Mouse (Mus musculus) heart, postnatal 14 days (tissue): ENCODE data around the gene Pdss2. TPM values are rescaled to one million over a fixed set of nuclear protein-coding genes. Genes with fewer than 3 reads are reported as not detected.
"Not testable (repeated sequence)": the region's sequence is repeated elsewhere in the genome, so short reads cannot be mapped to it uniquely, and the experiment has no call there.

Experiments used
- DNase-seq, 2 experiments: peaks; one replicate each; pipeline ENCODE4 v3.0.0; 2021 to 2022
- intact Hi-C: fragments of 180-260 bp; cut with DNase I; formaldehyde crosslinking; loops from one replicate; pipeline ENCODE4 v1.15.1; 2025
- total RNA-seq, 2 experiments: library from RNA; stranded (reverse); gene quantifications; 2 replicates each; pipeline ENCODE4 v1.2.3; 2021

Pdss2 gene
- total RNA-seq, 2 experiments from 2014 or later, result 23.7 to 27.3 TPM

- intact Hi-C loops, result no loop called here
- no peak for DNase-seq
These were observed 13.7 kb downstream of the Pdss2 start for GRCm38 (mm10) chr10:43235011-43235410.

DNA sequence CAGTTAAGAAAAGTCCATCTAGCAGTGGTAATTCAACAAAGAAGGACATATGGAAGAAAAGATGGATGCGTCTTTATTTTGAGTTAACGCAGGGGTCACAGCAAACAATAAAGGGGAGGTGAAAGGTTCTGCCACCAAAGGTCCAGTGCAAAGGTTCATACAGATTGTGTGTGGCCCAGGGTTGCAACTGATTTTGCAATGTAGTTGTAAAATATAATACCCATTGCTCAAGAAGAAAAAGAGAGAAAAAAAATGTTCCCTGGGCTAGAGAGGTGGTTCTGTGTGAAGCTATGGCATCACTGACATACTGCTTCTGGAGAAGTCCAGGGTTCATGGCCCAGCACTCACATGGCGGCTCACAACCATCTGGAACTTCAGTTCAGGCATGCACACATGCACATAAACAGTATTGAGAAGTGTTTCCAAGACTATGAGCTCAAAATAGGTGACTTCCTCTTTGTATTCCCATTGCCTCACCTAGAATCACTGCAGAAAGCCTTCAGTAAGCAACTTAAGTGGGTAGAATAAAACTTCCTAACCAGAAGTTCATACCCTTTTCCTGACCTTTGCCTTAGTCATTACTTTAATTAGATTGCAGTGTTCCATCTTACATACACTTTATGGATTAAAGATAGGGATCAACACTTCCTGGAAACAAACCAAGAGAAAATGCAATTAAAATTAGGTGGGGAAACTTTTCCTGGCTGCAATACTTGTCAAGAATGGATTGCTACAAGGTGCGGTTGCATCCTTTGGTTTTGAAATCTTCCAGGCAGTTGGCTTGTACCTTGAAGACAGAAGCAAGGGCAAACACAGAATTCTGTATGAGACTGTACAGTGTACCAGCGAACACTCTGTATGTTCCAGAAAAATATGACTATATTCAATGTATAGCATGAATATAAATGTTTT lies 14.7 kb downstream of the Pdss2 start:
- no peak for DNase-seq
- intact Hi-C loops, result no loop called here

- no peak for DNase-seq
- intact Hi-C loops, result no loop called here
These were observed 20.9 kb downstream of the Pdss2 start for GRCm38 (mm10) chr10:43242215-43242614.

DNA sequence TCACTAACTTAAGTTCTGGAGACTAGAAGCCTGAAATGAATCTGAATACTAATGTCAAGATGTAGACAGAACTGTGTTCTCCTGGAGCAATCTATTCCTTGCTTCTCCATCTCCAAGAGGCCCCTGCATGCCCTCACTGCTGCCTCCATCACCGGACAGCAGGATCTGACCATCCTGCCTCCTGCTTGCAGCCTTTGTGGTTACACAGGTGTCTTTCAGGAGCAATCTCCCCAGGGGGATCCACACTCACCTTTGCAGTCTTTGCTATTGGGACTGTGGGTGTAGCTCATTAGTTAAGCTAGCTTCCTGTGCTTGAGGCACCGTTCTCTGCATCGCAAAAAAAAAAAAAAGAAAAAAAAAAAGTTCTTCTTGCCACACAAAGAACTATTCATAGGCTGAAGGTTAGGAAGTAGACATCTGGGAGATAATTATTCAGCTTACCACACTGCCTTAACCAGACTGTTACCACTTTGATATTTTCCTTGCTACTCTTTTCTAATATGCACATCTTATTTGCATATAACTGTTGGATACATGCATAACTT lies 23.0 kb downstream of the Pdss2 start:
- DNase-seq, result no peak
- intact Hi-C loops, result no loop called here

- no peak for DNase-seq
- intact Hi-C loops, result no loop called here
These were observed 24.3 kb downstream of the Pdss2 start for GRCm38 (mm10) chr10:43245461-43246200.

DNA sequence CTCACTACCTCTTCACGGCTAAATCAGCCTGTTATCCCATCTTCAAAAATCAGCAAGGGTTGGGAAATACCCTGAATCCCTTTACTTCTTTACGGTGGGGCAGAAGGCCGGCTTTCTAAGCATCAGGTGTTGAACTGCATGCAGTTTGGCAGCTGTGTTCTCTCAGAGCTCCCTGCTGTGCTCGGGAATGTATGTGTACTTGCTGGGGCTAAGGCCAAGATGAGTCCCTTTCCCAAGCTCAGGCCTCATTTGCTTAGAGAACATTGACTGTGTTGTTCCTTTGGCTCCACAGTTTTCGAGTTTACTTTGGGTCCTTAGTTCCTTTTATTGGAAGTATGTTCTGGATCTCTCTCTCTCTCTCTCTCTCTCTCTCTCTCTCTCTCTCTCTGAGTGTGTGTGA lies 26.7 kb downstream of the Pdss2 start:
- DNase-seq, result no peak

DNA sequence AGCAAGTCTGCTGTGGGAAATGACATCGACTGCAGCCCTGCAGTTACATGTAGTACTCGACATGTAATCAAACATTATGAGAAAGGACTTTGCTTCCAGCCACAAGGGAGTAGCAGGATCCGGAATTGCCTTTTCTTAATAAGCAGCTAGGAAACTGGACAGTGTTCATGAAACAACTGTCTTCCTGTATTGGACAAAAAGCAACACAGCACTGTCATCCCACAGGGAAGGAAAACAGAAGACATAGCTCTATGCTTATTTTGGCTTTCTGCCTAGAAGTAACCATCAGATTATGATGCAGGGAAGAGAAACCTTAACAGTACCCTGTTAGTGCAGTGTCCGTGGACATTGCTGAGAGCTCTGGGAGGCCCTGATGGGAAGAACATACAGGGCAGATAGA lies 31.0 kb downstream of the Pdss2 start:
- no peak for DNase-seq
- intact Hi-C loops, result no loop called here

More for the DNA sequence above, 26.7 kb downstream of the Pdss2 start:
- intact Hi-C loops, result no loop called here

DNA sequence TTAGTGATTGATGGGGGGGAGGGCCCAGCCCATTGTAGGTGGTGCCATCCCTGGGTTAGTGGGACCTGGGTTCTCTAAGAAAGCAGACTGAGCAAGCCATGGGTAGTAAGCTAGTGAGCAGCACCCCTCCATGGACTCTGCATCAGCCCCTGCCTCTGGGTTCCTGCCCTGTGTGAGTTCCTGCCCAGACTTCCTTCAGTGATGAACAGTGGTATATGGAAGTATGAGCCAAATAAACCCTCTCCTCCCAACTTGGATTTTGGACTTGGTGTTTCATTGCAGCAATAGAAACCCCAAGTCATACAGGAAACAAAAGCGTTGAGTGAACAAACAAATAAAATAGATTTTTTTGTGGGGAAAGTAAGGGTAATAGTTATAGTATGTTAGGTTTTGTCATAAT lies 35.7 kb downstream of the Pdss2 start:
- DNase-seq, intact Hi-C loops: not testable (repeated sequence)

DNA sequence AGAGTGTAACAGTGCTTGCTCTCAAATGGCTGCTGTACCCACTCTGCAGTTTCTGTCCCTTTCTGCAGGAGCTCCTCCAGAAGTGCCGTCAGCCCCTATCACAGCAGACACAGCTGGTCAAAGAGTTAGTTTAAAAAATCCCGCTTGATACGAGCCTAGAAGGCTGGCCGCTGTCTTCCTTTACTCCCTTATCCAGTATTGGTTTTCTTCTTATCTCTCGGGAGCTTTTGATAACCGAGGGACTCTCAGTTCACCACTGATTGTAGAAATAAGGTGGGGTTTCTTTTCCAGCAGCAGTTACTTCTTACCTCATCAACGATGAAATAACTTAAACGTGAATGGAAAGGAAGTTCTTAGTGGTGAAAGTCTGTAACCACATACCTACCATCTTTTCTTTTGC lies 36.2 kb downstream of the Pdss2 start:
- DNase-seq, intact Hi-C loops: not testable (repeated sequence)

DNA sequence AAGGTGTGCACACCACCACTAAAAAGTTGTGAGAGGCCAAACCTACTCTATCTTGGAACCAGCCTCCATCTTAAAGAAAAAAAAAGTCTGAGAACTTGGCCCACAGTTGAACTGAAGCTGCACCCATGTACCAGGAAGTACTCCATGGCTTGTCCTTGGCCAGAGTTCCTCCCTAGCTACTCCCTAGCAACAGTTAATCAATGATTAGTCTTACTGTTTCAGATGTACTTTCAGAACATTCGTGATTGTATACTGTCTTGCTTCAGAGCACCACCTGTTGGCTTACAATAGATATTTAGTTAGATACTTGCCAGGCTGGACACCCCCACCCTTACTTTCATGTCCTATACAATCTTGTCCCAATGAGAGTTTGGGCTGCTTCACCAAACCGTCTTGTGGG lies 50.0 kb downstream of the Pdss2 start:
- intact Hi-C loops, result no loop called here
- DNase-seq, result no peak

DNA sequence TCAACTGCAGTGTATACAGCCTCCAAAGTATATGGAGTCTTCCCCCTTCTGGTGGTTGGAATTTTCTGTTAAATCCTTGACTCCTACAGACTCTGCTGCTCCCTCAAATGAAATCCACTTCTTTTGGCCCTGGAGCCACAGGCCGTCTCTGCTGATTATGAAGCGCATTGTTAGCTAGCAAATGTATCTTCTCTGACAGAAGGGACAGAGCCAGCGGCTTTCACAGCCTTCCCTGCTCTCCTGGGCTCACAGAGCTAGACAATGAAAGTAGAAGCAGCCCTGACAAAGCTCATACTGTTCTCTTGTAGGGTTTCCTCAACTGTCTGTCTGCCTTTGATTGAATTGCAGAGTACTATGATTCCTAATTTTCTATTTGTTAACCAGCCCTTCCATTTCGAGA lies 51.1 kb downstream of the Pdss2 start:
- no peak for DNase-seq
- intact Hi-C loops, result no loop called here

- intact Hi-C loops, result no loop called here
- no peak for DNase-seq
These were observed 51.8 kb downstream of the Pdss2 start for GRCm38 (mm10) chr10:43273057-43273456.

DNA sequence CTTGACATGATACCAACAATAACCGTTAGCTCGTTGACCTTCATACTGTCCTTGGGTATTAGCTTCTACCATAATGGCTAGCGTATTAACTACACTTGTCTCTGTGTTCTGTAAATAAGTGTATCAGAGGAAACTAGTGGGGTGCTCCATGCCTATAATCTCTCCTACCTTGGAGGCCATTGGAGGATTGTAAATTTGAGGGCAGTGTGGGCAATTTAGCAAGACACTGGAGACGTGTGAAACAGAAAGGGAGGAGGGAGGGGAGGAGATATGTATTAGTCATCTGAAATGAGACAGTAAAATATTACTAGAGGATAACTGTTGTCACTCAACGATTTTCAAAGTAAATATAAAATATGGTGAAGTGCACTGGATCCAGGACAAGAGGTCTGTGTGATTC lies 54.2 kb downstream of the Pdss2 start:
- DNase-seq, result no peak
- intact Hi-C loops, result no loop called here

GRCm38 (mm10) chr10:43276116-43276659 lies 54.9 kb downstream of the Pdss2 start:
- DNase-seq, result no peak
- intact Hi-C loops, result no loop called here

DNA sequence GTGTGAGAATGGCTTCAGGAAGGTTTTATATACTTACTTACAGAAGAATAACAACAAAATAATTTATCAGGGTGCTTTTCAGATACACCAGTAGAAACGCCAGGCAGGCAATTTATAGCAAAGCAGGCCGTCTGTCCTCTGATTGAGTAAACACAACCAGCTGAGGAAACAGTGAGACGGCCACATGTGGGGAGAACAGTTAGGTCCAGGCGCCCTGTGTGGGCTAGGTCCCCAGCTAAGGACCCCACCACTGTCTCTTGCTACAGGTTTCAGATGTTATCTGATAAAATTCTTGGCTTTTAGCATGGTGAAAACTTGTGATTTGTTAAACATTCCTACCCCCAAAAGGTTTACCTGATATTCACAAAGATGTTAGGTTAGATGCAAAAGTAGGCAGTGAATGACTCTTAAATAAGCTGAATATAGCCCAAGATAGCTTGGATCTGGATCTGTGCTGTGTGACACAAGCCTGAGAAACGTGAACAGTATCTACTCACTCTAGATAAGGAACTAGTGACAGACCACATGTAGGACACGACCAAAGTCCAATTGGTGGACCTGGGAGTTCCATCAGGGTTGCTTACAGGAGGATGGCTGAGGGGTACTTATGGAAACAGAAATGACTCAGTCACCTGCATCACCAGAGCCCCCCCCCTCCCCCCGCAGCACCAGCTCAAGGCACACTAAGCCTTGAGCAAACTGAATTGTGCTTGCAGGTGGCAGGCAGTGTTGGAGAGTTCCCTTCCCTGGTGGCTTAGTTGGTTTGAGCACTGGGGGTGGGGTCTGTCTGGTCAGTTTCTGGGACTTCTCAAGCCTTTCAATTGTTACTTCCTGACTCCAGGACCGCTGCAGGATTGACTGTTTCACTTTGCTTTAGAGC lies 56.2 kb downstream of the Pdss2 start:
- intact Hi-C loops, result no loop called here
- DNase-seq, result no peak

- no peak for DNase-seq
- intact Hi-C loops, result no loop called here
These were observed 58.5 kb downstream of the Pdss2 start for GRCm38 (mm10) chr10:43279637-43280288.

DNA sequence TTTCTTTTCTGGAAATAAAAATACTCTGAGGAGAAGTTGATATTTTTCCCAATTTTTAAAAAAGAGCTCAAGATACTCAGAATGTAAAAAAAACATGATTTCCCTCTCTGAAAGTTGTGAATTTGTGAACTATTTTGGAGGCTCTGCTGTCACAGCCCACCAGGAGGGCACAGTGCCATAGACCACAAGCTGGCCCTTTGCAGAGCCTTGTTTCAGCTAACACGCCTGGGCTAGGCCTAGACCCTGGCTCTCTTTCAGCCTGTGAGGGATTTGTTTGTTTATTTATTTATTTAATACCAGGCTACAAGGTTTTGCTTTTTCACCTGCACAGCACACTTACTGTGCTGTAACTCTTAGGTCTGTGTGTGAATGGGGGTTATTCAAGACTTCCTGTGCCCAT lies 64.3 kb downstream of the Pdss2 start:
- DNase-seq, result no peak
- intact Hi-C loops, result no loop called here

DNA sequence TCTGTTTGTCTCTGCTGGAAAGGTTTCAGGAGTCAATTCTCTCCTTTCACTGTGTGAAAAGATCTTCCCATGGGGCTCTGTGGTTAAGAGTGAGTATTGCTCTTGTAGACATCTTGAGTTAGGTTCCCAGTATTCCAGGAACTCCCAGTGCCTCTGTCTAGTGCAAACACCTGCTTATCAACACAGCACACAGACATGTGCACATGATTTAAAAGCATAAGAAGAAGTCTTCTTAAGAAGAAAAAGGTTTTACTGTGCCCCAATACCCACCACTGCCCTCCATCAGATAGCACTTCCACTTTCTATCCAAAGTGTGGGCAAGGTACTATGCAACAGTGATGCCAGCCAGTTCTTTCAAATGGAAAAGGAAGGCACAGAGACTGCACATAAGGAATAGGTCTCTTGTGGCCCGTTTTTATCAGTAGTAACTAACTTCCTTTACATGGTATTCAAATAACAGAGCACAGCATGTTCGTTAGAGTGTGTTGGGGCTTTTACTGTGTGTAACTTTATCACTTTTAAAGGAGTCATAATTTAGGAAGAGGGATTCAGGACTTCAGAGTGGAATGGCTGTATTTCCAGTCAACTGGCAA lies 69.4 kb downstream of the Pdss2 start:
- intact Hi-C loops, result no loop called here
- DNase-seq, result no peak

DNA sequence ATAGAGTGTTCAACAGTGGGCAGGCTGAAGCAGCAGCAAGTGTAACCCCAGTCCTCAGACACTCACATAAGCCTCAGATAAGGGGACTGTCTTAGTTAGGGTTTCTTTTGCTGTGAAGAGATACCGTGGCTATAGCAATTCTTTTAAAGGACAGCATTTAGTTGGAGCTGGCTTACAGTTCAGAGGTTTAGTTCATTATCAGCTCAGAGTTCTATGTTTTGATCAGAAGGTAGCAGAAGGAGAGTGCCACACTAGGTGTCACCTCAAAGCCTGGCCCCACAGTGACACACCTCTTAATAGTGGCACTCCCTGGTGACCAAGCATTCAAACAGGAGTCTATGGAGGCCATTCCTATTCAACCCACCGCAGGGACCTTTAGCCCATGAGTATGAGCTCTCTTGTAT lies 70.0 kb downstream of the Pdss2 start:
- intact Hi-C loops, result no loop called here
- DNase-seq, result no peak
